Mouse (Mus musculus) CH12.LX (cell line): ENCODE measurements at regions not wholly inside any gene's neighbourhood (a gene's known extent, or its start where the extent isn't known, plus 50 kb on each side); places are given as distances from the start of the nearest gene placed in this dataset.

Source experiments
- DNase-seq: peaks from one replicate; pipeline ENCODE4 v3.0.0-alpha.2; 2013; ENCODE audit errors: extremely low read depth
- H3K27ac ChIP-seq: 2 replicates; pipeline ENCODE4 v1.5.1; 2012; ENCODE audit warnings: low read depth, mild to moderate bottlenecking, control low read depth, moderate library complexity; ENCODE audit not compliant: insufficient read depth
- H3K27me3 ChIP-seq: replicated peaks from 2 replicates; pipeline ENCODE3; 2012; ENCODE audit warnings: inconsistent platforms
- H3K36me3 ChIP-seq, 2 experiments: replicated peaks in 1 of 2; 2 replicates each; pipeline versions ENCODE3 to v1.6.1; 2012; ENCODE audit warnings: inconsistent platforms in 1 of 2, low read length in 1 of 2, mild to moderate bottlenecking in 1 of 2, mixed read lengths in 1 of 2, moderate library complexity in 1 of 2; ENCODE audit not compliant: control insufficient read depth in 1 of 2, insufficient read depth in 1 of 2
- H3K4me1 ChIP-seq, 2 experiments: 2 replicates each; pipeline ENCODE4 v1.6.1; 2012; ENCODE audit warnings: inconsistent platforms in 1 of 2, moderate library complexity in 1 of 2; ENCODE audit not compliant: insufficient read depth in 2 of 2, control insufficient read depth in 1 of 2
- H3K4me2 ChIP-seq: 2 replicates; pipeline ENCODE4 v1.6.1; 2012; ENCODE audit warnings: low read depth, mild to moderate bottlenecking, control low read depth; ENCODE audit not compliant: poor library complexity, insufficient read depth, severe bottlenecking
- H3K4me3 ChIP-seq, 3 experiments: fragments of 150-350 bp in 1 of 3; sonication (generic) in 1 of 3; replicated peaks in 1 of 3; 2 replicates each; pipeline versions ENCODE3 to v1.5.1; 2011 to 2012; ENCODE audit warnings: low read depth in 2 of 3, low read length in 2 of 3, mild to moderate bottlenecking in 2 of 3, moderate library complexity in 2 of 3, control low read depth in 1 of 3, improper control_type of control experiment in 1 of 3, inconsistent platforms in 1 of 3, mixed read lengths in 1 of 3; ENCODE audit not compliant: poor library complexity in 1 of 3
- H3K79me2 ChIP-seq: replicated peaks from 2 replicates; pipeline ENCODE4 v1.6.1; 2012; ENCODE audit warnings: mild to moderate bottlenecking, moderate library complexity; ENCODE audit not compliant: control insufficient read depth, poor library complexity, insufficient read depth, severe bottlenecking; ENCODE audit errors: extremely low read depth
- H3K9ac ChIP-seq: 2 replicates; pipeline ENCODE4 v1.6.1; 2012; ENCODE audit warnings: low read depth, mild to moderate bottlenecking, control low read depth, moderate library complexity; ENCODE audit not compliant: insufficient read depth
- H3K9me3 ChIP-seq: replicated peaks from 2 replicates; pipeline ENCODE3; 2012; ENCODE audit warnings: low read length, inconsistent platforms, mixed read lengths
- BHLHE40 ChIP-seq: IDR thresholded peaks from 2 replicates; pipeline ENCODE4 v1.6.1; 2011; ENCODE audit warnings: mild to moderate bottlenecking, low read depth, low read length, improper control_type of control experiment
- EP300 ChIP-seq: IDR thresholded peaks from 2 replicates; pipeline ENCODE4 v1.6.1; 2011; ENCODE audit warnings: low read length, improper control_type of control experiment
- ETS1 ChIP-seq: conservative IDR thresholded peaks from 2 replicates; pipeline ENCODE4 v1.6.1; 2012; ENCODE audit warnings: low read depth, mild to moderate bottlenecking, inconsistent platforms, low read length, improper control_type of control experiment, moderate library complexity
- GABPA ChIP-seq: IDR thresholded peaks from 2 replicates; pipeline ENCODE4 v1.6.1; 2012; ENCODE audit warnings: low read depth, low read length, improper control_type of control experiment, inconsistent platforms; ENCODE audit not compliant: insufficient replicate concordance
- HCFC1 ChIP-seq: IDR thresholded peaks from 2 replicates; pipeline ENCODE4 v1.6.1; 2012; ENCODE audit warnings: low read depth, mild to moderate bottlenecking, inconsistent platforms, low read length, improper control_type of control experiment
- IRF4 ChIP-seq: IDR thresholded peaks from 2 replicates; pipeline ENCODE4 v1.6.1; 2014; ENCODE audit warnings: low read depth, mild to moderate bottlenecking, inconsistent platforms, low read length, improper control_type of control experiment
- JUN ChIP-seq: IDR thresholded peaks from 2 replicates; pipeline ENCODE4 v1.6.1; 2011; ENCODE audit warnings: low read depth, mild to moderate bottlenecking, low read length, improper control_type of control experiment, moderate library complexity; ENCODE audit not compliant: insufficient read depth
- MAFK ChIP-seq: IDR thresholded peaks from 2 replicates; pipeline ENCODE4 v1.6.1; 2011; ENCODE audit warnings: low read length, improper control_type of control experiment; ENCODE audit not compliant: insufficient replicate concordance
- MAZ ChIP-seq: IDR thresholded peaks from 2 replicates; pipeline ENCODE4 v1.6.1; 2012; ENCODE audit warnings: low read depth, mild to moderate bottlenecking, inconsistent platforms, low read length, improper control_type of control experiment, moderate library complexity
- MXI1 ChIP-seq: IDR thresholded peaks from 2 replicates; pipeline ENCODE4 v1.6.1; 2011; ENCODE audit warnings: mild to moderate bottlenecking, low read depth, low read length, improper control_type of control experiment
- NRF1 ChIP-seq: IDR thresholded peaks from 2 replicates; pipeline ENCODE4 v1.6.1; 2014; ENCODE audit warnings: low read depth, mild to moderate bottlenecking, inconsistent platforms, low read length, improper control_type of control experiment, moderate library complexity
- PAX5 ChIP-seq: IDR thresholded peaks from 2 replicates; pipeline ENCODE4 v1.6.1; 2012; ENCODE audit warnings: low read length, inconsistent platforms, mixed read lengths
- POLR2A ChIP-seq: IDR thresholded peaks from 2 replicates; pipeline ENCODE4 v1.6.1; 2011; ENCODE audit warnings: low read depth, mild to moderate bottlenecking, improper control_type of control experiment, low read length
- RAD21 ChIP-seq: IDR thresholded peaks from 2 replicates; pipeline ENCODE4 v1.6.1; 2011; ENCODE audit warnings: low read depth, mild to moderate bottlenecking, low read length, improper control_type of control experiment, moderate library complexity
- SMC3 ChIP-seq: IDR thresholded peaks from 2 replicates; pipeline ENCODE4 v1.6.1; 2011; ENCODE audit warnings: low read depth, low read length, improper control_type of control experiment
- UBTF ChIP-seq: IDR thresholded peaks from 2 replicates; pipeline ENCODE4 v1.6.1; 2012; ENCODE audit warnings: low read depth, mild to moderate bottlenecking, inconsistent platforms, low read length, improper control_type of control experiment, moderate library complexity
- USF1 ChIP-seq: IDR thresholded peaks from 2 replicates; pipeline ENCODE4 v1.6.1; 2014; ENCODE audit warnings: low read depth, mild to moderate bottlenecking, inconsistent platforms, low read length, improper control_type of control experiment
- USF2 ChIP-seq: conservative IDR thresholded peaks from 2 replicates; pipeline ENCODE4 v1.6.1; 2011; ENCODE audit warnings: low read depth, low read length, improper control_type of control experiment
- ZKSCAN1 ChIP-seq: IDR thresholded peaks from 2 replicates; pipeline ENCODE4 v1.6.1; 2012; ENCODE audit warnings: low read depth, inconsistent platforms, low read length, improper control_type of control experiment, borderline replicate concordance
- dilution Hi-C: fragments of 300-500 bp; cut with MboI; formaldehyde crosslinking; loops from 2 replicates; pipeline ENCODE4 v1.14.3; 2020; ENCODE audit warnings: low sequenced_read_pairs; ENCODE audit not compliant: extremely low pct_unique_long_range_greater_than_20kb, extremely low pct_ligation_motif_present
- in situ Hi-C: fragments of 300-500 bp; cut with MboI; formaldehyde crosslinking; loops from 3 replicates; pipeline ENCODE4 v1.14.3; 2019; ENCODE audit warnings: low sequenced_read_pairs, low pct_ligation_motif_present, low pct_unique_long_range_greater_than_20kb, mixed read lengths

DNA sequence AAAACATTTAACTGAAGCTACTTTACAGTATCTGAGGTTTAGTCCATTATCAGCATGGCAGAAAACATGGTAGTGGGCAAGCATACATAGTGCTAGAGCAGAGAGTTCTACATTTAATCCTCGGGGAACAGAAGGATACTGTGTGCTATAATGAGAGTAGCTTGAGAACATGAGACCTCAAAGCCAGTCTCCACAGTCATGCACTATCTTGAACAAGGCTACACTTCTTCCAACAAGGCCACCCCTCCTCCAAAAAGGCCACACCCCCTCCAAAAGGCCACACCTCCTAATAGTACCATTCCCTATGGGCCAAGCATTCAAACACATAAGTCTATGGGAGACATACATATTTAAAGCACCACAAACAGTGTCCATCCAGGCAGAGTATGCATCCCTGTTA lies 127.3 kb downstream of the Tfap2b start:
- Histone ChIP-seq H3K27me3 (no peaks in the 10 kb centered on the region), H3K36me3 (no peaks in the 10 kb centered on the region), H3K4me2 (no peak overlapping the region), H3K9ac (no peak overlapping the region), H3K9me3 (peaks cover 49% of the 10 kb centered on the region), H3K4me3 (no peak overlapping the region), H3K79me2 (no peaks in the 10 kb centered on the region), H3K27ac (no peak overlapping the region), H3K4me1 (no peaks in the 10 kb centered on the region)
- no peak for DNase-seq
- TF ChIP-seq MXI1 (no peak), BHLHE40 (no peak), PAX5 (no peak), USF2 (no peak), SMC3 (no peak), UBTF (no peak), NRF1 (no peak), USF1 (no peak), EP300 (no peak), ZKSCAN1 (no peak), IRF4 (no peak), MAFK (no peak), HCFC1 (no peak), JUN (no peak), RAD21 (no peak), MAZ (no peak), ETS1 (no peak)
- in situ Hi-C loops: no loop called here
- dilution Hi-C loops: no loop called here

DNA sequence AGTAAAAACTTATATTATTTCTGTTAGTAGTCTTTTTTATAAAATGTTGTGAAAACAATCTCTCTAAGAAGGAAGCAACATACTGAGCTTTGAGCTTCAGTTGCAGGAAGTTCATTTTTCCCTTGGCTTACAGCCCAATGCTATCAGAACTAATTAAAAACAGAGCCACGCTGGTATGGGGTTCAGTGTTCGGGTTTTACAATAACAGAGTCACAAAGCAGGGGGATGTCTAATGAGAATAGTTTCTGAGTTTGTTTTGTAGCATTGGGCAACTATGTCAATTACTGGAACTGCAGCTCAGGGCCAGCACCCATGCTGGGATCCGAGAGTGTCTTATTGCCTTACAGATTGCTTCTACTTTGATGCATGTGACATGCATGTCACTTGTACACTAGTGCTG lies 128.5 kb downstream of the Tfap2b start:
- DNase-seq: no peak
- no peaks in the 10 kb centered on the region for H3K4me1 ChIP-seq

More for the DNA sequence above, 128.5 kb downstream of the Tfap2b start:
- TF ChIP-seq POLR2A (no peak), NRF1 (no peak), GABPA (no peak)
- TF ChIP-seq, all 38 proteins: peak for 0
- Histone ChIP-seq H3K36me3 (no peaks in the 10 kb centered on the region), H3K27ac (no peak overlapping the region), H3K9ac (no peak overlapping the region), H3K79me2 (no peaks in the 10 kb centered on the region), H3K4me3 (no peak overlapping the region), H3K4me2 (no peak overlapping the region), H3K9me3 (peaks cover 41% of the 10 kb centered on the region), H3K27me3 (no peaks in the 10 kb centered on the region)
- dilution Hi-C loops (no loop called here), in situ Hi-C loops (no loop called here)
